Mouse (Mus musculus): ENCODE data around the gene Ccdc81. TPM values are rescaled to one million over a fixed set of nuclear protein-coding genes. Genes with fewer than 3 reads are reported as not detected.

Gene Ccdc81
- polyA plus RNA-seq (2016; fragmentation: Nextera tagmentation; extraction: Ambion mirVana), result 0.11 and 0.26 TPM in 2 replicates

DNA sequence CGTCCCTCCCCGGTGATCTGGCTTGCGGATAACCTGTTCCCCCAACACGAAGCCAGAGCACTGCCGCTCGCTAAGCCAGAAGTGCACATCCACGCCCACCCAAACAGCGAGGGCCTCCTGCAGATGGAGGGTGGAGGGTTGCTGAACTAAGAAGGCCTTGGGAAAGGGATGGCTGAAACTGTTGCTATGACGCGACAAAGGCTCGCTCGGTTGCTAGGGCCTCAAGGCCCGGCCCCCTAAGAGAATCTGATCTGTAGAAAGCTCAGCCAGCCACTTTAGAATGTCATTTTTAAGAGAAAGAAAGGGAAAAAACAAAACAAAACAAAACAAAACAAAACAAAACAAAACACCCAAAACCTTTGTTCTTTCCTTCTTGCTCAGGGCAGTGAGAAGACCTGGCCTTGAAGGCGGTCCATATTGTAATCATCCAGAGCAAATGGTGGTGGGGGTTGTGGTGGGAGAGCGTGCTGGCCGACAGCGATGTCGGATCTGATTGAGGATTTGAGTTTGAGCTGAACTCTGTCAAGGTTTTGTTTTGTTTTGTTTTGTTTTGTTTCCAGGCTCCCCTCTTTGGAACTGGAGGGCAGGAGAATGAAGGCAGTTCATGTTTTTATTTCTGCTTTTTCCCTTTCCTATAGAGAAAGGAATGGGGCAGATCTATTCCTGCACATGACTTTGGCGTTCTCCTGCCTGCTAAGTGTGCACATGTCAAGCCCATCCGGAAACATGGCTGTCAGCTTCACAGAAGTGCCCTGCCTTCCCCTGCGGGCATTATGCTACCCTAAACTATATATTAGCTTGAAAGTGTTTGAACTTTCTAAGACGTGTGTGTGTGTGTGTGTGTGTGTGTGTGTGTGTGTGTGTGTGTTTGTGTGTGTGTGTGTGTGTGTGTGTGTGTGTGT lies at the start of gene Ccdc81:
Gene Ccdc81, minus strand, starts transcription at position 188 of the 902 bp plus-strand sequence.
- Histone ChIP-seq H3K36me3 (no peaks in the 10 kb centered on the region), H3K4me1 (peaks cover 11% of the 10 kb centered on the region), H3K27me3 (no peaks in the 10 kb centered on the region), H3K9ac (replicated peaks) (0 out of 2 replicates have a peak within 1 kb of the TSS, but pooled peaks have one; percentile 15), H3K4me2 (replicated peaks) (peak within 1 kb of the TSS; percentile 44), H3K4me3 (peak within 1 kb of the TSS; percentile 14; the same call in 1 of the 2 replicates), H3K9me3 (no peaks in the 10 kb centered on the region), H3K27ac (replicated peaks) (no peak within 1 kb of the TSS)
- ATAC-seq (ENCODE audit: low FRiP score, low read depth), result peak; percentile 86
- 19% methylated on average over 22 of the region's 22 CpGs for WGBS

DNA sequence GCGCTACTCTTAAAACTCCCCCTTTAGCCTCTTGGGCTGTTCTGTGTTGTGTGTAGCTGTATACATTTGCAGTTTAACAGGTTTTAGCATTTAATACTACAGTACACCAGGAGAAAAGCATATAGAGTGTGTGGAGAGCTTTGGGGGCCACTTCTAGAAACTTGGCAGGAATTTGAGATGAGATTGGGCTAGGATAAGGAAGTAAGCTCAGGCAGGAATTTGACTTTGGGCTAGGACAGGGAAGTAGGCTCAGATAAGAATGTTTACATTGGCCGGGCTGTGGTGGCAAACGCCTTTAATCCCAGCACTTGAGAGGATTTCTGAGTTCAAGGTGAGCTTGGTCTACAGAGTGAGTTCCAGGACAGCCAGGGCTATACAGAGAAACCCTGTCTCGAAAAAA lies 46.0 kb upstream of the Ccdc81 start:
- Histone ChIP-seq H3K9ac (replicated peaks) (no peak overlapping the region), H3K27ac (replicated peaks) (no peak overlapping the region), H3K4me3 (no peak overlapping the region), H3K27me3 (no peaks in the 10 kb centered on the region), H3K4me1 (no peaks in the 10 kb centered on the region), H3K9me3 (no peaks in the 10 kb centered on the region), H3K36me3 (no peaks in the 10 kb centered on the region), H3K4me2 (replicated peaks) (no peak overlapping the region)
- 82% methylated on average over 4 of the region's 4 CpGs for WGBS
- ATAC-seq (ENCODE audit: low FRiP score, low read depth), result no peak

DNA sequence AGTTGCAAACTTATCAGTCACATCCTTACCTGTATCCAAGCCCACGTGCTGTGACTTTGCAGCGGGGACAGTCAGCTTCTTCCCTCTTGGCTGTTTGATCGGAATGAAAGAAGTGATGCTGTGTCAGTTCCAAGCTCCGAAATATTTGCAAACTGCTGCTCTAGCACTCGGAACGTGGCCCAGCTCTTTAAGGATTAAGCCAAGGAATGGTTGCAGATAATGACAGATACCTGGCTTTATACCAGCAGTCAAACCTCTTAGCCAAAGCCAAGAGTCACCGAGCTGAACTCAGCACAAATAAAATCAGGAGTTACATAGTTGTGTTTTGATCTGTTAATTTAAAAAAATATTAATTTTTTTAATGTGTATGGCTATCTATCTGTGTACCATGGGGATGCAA lies 44.6 kb upstream of the Ccdc81 start:
- no peak for ATAC-seq (ENCODE audit: low FRiP score, low read depth)
- Histone ChIP-seq H3K36me3 (no peaks in the 10 kb centered on the region), H3K4me3 (no peak overlapping the region), H3K27me3 (no peaks in the 10 kb centered on the region), H3K27ac (replicated peaks) (no peak overlapping the region), H3K9ac (replicated peaks) (no peak overlapping the region), H3K4me1 (no peaks in the 10 kb centered on the region), H3K4me2 (replicated peaks) (no peak overlapping the region), H3K9me3 (no peaks in the 10 kb centered on the region)
- 89% methylated on average over 7 of the region's 7 CpGs for WGBS

DNA sequence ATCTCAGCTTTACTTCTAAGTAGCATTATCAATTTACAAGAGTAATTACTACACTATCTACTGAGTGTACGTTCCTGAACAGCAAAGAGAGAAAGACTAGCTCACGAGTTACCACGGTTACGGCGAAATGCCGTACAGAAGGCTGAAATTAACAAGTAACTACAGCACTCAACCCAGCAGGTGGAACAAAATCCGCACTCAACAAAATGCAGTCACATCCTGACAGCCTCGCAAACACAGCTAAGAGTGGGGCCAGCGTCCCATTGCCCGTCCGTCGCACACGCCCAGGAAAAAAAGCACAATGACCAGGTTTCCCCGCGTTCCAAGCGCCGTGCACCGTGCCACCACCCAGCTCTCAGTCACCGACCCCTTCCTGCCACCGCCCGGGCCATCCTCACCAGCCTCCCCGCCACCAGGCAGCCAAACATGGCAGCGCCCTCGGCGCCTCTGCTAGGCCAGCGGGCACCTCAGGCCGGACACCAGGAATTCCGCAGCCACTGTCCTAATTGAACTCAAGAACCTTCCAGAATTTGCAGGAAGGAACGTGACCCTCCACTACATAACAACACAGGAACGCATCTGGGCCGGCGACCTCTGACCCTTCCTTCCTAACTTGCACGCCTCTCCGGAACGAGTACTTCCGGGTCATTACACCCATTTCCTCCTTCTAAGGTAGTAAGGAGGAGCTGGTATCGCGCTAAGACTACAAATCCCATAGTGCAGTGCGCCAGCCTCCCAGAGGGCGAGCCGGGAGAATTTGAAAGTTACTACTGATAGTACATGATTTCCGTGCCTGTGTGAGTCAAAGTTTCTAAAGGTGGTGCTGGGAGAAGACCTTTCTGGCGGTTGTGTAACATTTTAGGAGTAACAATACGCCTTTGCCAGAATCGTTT lies 37.4 kb upstream of the Ccdc81 start, which contains the start of gene Hikeshi:
Gene Hikeshi, minus strand, starts transcription at position 634 of the 893 bp plus-strand sequence.
- Histone ChIP-seq H3K27ac (replicated peaks) (peak within 1 kb of the TSS; percentile 75), H3K9ac (replicated peaks) (peak within 1 kb of the TSS; percentile 72), H3K4me3 (peak within 1 kb of the TSS; percentile 82), H3K36me3 (no peaks in the 10 kb centered on the region), H3K9me3 (no peaks in the 10 kb centered on the region), H3K4me2 (replicated peaks) (peak within 1 kb of the TSS; percentile 70), H3K27me3 (no peaks in the 10 kb centered on the region), H3K4me1 (peaks cover 9% of the 10 kb centered on the region)
- WGBS, result under 1% methylated on average over 45 of the region's 45 CpGs
- ATAC-seq (ENCODE audit: low FRiP score, low read depth), result peak; percentile 99

DNA sequence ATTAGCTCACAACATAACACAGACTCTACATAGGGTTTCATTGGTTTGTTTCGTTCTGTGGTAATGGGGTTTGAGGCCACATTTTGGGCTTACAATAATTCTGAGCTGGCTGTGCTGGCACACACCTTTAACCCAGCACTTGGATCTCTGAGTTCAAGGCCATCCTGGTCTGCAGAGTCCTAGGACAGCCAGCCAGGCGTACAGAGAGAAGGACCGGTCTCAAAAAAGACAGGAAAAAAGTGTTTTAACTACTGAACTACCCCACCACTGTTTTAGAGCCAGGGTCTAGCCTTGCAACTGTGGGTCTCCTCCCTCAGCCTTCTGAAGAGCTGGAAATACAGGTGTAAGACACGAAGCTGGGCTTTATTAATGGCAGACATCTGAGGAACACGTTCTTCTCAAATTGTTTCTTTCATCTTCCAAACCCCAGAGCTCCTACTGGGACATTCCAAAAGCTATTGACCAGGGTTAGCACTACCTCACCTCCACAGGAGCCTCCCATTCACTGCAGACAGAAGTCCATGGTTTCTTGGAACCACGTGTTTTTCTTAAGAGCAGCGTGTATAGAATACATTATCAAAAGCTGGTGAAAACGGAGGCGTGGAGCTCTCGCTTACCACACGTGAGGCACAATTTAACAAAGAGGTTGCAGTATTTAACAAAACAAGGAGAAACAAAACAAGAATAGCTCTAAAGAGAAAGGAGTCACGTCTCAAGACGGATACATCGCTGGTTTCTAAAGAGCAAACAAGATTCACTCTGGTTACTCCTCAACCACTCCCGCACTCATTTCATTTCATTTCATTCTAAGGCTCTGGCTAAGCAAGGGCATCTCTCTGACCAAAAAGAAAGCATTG lies 36.3 kb upstream of the Ccdc81 start:
- no peaks in the 10 kb centered on the region for H3K36me3 ChIP-seq
- H3K4me3 ChIP-seq, result peak overlapping the region; percentile 82
- peak overlapping the region; percentile 72 for H3K9ac ChIP-seq (replicated peaks)
- H3K27me3 ChIP-seq, result no peaks in the 10 kb centered on the region
- H3K27ac ChIP-seq (replicated peaks), result no peak overlapping the region
- no peaks in the 10 kb centered on the region for H3K9me3 ChIP-seq
- no peak for ATAC-seq (ENCODE audit: low FRiP score, low read depth)
- H3K4me2 ChIP-seq (replicated peaks), result peak overlapping the region; percentile 70
- 48% methylated on average over 15 of the region's 15 CpGs for WGBS
- H3K4me1 ChIP-seq, result peaks cover 9% of the 10 kb centered on the region

DNA sequence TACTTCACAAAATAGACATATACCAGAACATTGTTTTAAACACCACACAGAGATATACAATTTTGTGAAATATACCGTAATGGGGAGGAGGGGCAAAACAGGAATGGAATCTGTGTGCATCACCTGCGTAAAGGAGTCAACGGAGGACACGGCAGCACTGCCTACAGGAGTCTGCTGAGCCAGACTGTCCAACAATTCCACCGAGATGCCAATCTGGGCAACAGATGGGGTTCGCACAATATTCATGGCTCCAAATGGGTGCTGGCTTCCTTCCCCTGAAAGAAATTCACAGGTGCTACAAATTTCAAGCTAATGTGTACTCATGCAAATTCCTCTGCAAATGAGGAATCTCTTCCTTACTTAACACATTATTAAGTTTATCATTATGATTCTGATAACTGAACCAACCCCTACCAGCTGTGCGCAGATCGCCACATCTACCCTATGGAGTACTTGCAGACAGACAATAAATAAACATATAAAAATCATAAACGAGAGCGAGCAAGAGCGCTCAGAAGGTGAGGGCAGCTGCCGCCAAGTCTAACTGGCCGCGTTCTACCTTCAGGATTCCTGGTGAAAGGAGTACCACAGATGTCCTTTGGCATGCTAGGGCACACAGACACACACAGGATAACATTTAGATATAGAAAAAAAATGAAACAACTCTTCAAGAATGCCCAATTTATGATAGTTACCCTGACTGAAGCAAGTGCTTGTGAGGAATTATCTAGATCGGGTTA lies 20.2 kb upstream of the Ccdc81 start:
- Histone ChIP-seq H3K36me3 (peaks cover 33% of the 10 kb centered on the region), H3K27ac (replicated peaks) (no peak overlapping the region), H3K4me3 (no peak overlapping the region), H3K9me3 (no peaks in the 10 kb centered on the region), H3K9ac (replicated peaks) (no peak overlapping the region), H3K4me2 (replicated peaks) (no peak overlapping the region), H3K4me1 (no peaks in the 10 kb centered on the region), H3K27me3 (no peaks in the 10 kb centered on the region)
- no peak for ATAC-seq (ENCODE audit: low FRiP score, low read depth)
- WGBS, result 97% methylated on average over 15 of the region's 15 CpGs

DNA sequence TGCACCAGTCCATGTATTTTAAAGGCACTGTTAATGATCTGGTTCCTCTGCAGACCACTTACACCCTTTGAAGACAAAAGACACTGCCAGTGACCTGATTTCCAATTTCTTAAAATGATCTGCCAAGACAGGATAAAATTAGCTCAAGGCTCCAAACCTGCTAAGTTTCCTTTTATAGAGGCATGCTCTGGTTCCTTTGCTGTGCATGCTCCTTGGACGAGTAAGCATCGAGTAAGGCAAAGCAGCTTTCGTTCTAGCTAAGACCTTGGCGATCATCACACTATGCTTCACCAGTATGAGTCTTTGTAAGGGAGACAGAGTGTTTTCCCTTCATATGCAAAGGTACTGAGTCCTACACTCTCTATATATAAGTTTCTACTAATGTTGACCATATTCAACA lies 14.3 kb upstream of the Ccdc81 start:
- Histone ChIP-seq H3K27me3 (no peaks in the 10 kb centered on the region), H3K9me3 (no peaks in the 10 kb centered on the region), H3K4me1 (no peaks in the 10 kb centered on the region), H3K9ac (replicated peaks) (no peak overlapping the region), H3K36me3 (peaks cover 17% of the 10 kb centered on the region), H3K4me2 (replicated peaks) (no peak overlapping the region), H3K27ac (replicated peaks) (no peak overlapping the region), H3K4me3 (no peak overlapping the region)
- WGBS, result 94% methylated on average over 4 of the region's 4 CpGs
- ATAC-seq (ENCODE audit: low FRiP score, low read depth), result no peak

DNA sequence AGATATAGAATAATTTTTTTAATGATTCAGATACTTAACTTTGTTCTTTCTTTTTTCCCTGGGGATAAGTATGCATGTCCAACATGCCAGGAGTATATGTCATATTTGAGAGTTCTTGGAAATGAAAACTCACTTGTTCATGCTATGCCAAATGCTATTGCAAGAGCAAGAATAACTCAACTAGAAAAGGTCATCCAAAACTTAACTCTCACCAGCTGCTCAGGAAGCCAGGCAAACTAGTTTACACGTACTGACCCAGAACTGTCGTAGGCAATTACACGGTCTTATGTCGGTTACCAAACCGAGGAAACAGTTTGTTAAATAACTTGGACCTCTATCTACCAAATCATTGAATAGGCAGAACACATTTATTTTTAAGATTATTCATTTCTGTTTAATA lies 13.3 kb upstream of the Ccdc81 start:
- 80% methylated on average over 5 of the region's 5 CpGs for WGBS
- Histone ChIP-seq H3K27ac (replicated peaks) (no peak overlapping the region), H3K36me3 (peaks cover 17% of the 10 kb centered on the region), H3K4me3 (no peak overlapping the region), H3K9ac (replicated peaks) (no peak overlapping the region), H3K9me3 (no peaks in the 10 kb centered on the region), H3K27me3 (no peaks in the 10 kb centered on the region), H3K4me2 (replicated peaks) (no peak overlapping the region), H3K4me1 (no peaks in the 10 kb centered on the region)
- no peak for ATAC-seq (ENCODE audit: low FRiP score, low read depth)

DNA sequence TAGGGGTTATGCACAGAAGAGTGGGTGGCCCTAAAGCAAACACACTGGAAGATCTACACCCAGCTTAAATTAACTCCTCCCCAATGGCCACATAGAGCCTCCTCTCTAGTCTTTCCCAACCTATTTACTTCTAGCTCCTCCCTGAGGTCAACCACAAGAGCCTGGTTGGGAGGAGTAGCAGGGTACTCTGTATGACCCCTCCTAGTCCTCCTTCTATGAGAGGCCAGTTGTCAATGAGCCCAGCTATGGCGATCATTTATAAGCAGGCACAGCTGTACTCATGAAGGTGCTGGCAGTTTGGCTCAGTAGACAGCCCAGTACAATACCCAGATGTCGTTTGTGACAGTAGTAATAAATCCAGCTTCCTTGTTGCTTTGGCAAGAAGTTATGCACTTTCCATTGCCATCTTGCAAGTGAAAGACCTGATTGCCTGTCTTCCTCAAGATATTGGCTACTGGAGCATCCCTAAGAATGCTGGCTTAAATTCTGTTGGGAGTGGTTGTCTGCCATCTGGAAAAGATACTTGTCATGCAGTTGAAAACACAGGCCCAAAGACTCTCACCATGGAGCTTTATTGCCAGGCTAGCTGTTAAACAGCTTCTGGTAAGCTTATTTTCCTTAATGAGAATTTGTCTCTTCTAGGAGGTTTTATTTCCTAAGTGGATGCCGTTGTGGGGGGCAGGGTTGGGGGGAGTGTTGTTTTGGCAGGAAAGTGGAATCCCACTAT lies 10.2 kb upstream of the Ccdc81 start:
- no peak overlapping the region for H3K4me3 ChIP-seq
- H3K9ac ChIP-seq (replicated peaks), result no peak overlapping the region
- no peaks in the 10 kb centered on the region for H3K9me3 ChIP-seq
- H3K36me3 ChIP-seq, result peaks cover 6% of the 10 kb centered on the region; the same call in 1 of the 2 replicates
- H3K27me3 ChIP-seq, result no peaks in the 10 kb centered on the region
- no peaks in the 10 kb centered on the region for H3K4me1 ChIP-seq
- no peak overlapping the region for H3K27ac ChIP-seq (replicated peaks)
- no peak for ATAC-seq (ENCODE audit: low FRiP score, low read depth)
- 88% methylated on average over 3 of the region's 3 CpGs for WGBS
- no peak overlapping the region for H3K4me2 ChIP-seq (replicated peaks)

DNA sequence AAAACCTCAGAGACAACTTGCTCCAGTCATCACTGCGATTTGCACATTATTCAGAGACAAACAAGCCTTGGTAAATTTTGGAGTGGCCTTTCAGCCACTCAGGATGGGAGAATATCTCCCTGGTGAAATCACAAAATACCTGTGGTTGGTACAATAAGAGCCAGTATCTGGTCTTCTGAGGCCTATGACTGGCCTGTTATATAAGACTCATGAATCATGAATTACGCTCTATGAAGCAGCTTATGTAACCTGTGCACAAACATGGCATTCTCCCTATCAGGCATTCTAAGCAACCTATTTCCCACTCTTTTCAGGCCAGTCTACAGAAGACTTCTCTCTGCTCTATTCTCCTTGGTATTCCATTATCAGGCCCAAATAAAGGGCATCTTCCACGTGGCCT lies 8.9 kb upstream of the Ccdc81 start:
- Histone ChIP-seq H3K4me3 (no peak overlapping the region), H3K4me1 (no peaks in the 10 kb centered on the region), H3K4me2 (replicated peaks) (no peak overlapping the region), H3K9ac (replicated peaks) (no peak overlapping the region), H3K27me3 (no peaks in the 10 kb centered on the region), H3K9me3 (no peaks in the 10 kb centered on the region), H3K27ac (replicated peaks) (no peak overlapping the region), H3K36me3 (peaks cover under 1% of the 10 kb centered on the region; the same call in 1 of the 2 replicates)
- 93% methylated on average over 3 of the region's 3 CpGs for WGBS
- no peak for ATAC-seq (ENCODE audit: low FRiP score, low read depth)

All from midbrain, embryonic 12.5 days (tissue).